Mouse (Mus musculus) G1E-ER4 (cell line): ENCODE results near the gene Gabra6. TPM values are rescaled to one million over a fixed set of nuclear protein-coding genes. Genes with fewer than 3 reads are reported as not detected.

Source experiments
- GATA1 ChIP-seq: IDR thresholded peaks from one replicate; pipeline ENCODE4 v1.8.0; 2012; ENCODE audit warnings: low read length, inconsistent platforms
- polyA plus RNA-seq: library from polyadenylated mRNA; stranded (reverse); fragments of >175 nt; gene quantifications from 2 replicates; pipeline ENCODE4 v1.2.3, GENCODE M21; 2012

The Gabra6 gene
- not detected in 2 replicates for polyA plus RNA-seq

DNA sequence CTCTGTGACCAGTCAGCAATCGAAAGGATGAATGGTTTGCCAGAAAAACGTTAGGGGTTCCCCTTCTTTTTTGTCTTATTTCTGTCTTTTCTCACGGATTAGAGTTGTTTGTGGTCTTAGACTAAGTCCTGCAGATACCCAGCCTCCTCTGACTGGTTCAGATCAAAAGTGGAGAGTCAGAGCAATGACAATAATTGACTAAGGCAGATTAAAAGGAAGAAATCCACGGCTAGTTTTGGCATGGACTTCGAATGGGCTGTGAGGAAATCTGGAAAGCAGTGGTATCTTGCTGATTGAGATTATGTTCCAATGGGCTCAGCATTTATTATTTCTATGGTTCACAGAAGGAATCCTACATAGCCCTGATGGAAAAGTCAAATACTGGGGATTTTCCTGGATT is at the start of gene Gabra6:
Gene Gabra6 (minus strand): TSS at position 191 of the 400 bp plus-strand sequence.
- TF ChIP-seq GATA1: no peak

DNA sequence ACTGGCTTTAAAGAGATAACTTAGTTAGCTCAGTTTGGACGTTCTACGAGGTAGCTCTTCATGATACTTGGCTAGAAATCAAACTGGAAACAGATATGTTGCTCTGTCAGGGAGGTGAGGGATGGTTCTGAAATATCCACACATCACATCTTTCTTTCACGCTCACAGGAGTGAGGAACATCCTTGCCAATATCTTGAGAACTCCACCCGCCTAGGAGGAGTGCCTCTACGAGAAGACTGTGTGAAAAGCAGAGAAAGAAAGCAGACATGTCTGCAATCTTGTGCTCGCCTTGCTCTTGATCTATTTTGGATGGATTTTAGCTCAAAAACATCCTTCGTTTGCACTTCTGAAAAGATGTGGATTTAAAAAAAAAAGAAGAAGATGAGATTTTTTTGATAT is 44.7 kb upstream of the Gabra6 start:
- TF ChIP-seq GATA1: no peak

DNA sequence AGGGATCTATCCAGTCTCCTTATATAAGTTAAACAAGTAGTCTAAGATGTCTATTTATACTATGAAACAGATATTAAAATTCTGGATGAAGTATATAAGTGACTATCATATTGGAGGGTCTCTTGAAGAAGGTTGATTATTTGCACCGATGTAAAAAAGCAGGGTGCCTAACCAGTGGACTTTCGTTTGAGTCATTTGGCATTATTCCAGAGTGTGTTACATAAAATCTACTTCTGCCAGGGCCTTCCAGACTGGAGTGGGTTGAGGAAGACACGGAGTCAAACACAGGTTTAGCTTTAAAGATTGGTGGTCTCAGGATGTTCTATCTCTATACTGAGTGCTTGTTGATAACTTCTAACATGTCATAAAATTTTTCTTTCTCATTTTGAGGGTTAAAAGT is 11.2 kb upstream of the Gabra6 start:
- TF ChIP-seq GATA1: no peak

DNA sequence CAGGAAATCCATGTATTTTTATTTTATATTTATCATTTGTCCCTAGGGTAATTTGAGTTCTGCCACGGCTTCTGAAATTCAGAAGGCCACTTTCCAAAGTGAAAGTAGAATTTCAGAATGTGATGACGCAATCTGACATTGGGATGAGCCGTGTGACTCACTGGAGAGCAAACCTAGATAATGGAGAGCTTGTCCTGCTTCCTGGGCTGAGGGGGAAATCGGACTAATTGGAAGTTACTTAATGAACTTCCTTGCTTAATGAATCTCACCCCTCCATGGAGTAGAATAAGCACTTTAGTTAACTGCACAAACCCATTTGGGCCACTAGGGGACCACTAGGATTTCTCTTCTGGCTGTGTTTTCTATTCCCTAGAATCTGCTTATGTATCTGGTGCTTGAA is 5.4 kb upstream of the Gabra6 start:
- no peak for TF ChIP-seq GATA1

DNA sequence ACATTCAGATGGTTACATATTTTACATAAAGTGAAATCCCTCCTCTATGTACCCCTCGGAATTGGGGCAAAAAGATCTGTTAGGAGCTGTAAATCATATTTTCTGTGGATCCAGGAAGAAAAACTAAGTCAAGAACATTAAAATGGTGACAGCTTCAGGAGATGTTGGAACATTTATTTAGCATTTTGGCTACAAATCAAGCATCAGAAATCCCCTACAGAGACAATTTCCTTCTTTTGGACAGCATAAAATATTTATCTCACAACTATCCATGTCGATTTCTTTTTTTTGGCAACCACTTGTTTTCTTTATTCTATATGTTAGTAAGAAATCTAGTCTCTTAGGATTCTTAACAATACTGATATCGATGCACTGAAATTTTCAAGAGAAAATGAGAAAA is 688 bp upstream of the Gabra6 start:
- no peak for TF ChIP-seq GATA1

DNA sequence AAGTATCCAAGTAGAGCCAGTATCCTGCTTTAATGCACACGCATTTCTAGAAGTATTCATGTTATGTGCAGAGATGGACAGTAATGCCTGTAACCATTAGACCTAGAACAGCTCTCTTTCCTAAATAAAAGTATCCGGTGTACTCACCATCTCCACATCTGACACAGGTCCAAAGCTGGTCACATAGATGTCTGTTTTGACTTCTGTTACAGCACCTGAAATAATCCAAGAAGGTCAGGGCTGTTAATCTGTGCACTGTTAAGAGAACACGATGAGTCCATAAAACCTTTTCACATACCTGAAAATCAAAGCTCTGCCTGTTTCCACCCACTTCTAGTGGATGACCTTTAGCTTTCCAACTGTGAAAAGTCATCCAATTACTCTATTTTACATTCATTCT is 1.4 kb downstream of the Gabra6 start:
- TF ChIP-seq GATA1: no peak

DNA sequence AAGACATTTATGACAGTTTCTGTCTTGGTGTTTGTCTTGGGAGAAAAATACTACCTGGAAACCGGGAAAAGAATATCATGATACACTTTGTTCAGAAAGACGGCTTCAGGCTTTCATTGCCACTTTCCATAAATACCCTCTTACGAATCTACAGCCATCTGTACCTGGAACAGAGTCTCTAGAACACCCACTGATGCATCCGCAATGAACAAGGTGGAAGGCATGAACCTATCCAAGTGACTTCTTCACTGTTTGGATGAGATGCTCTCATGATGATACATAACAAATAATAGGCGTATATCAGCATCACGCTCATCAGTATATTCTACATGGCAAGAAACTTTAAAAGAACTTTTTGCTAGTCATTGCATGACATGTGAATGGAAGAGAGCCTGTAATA is 1.8 kb downstream of the Gabra6 start:
- no peak for TF ChIP-seq GATA1

DNA sequence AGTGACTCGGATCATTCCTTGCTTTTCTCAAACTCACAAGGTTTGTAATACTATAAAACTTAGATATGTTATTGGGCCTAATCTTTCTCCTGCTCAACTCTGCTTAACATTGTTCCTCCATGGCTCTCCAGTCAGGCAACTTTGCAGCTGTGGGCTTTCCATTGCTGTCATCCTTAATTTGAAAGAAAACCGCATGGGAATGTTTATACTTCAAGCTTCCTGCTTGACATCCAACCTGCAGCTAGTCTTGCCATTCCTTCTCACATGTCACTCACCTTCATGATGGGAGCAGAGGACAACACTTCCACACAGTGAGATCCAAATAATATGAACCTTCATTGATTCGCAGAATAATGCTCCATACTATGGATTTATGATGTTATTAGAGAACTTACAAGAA is 2.9 kb downstream of the Gabra6 start:
- no peak for TF ChIP-seq GATA1

DNA sequence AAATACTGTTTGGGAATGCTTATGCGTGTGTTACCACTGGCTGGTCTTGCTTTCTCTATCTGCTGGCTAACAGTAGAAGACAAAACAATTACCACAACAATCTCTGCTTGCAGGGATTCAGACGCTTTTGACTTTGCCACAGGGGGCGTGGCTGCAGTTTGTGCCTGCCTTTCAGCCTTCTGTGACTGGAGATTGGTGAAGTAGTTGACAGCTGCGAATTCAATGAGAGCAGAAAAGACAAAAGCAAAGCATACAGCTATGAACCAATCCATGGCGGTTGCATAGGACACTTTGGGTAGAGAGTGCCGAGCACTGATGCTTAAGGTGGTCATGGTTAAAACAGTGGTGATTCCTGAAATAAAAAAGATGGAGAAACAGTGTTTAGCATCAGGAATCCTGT is 6.0 kb downstream of the Gabra6 start:
- no peak for TF ChIP-seq GATA1

DNA sequence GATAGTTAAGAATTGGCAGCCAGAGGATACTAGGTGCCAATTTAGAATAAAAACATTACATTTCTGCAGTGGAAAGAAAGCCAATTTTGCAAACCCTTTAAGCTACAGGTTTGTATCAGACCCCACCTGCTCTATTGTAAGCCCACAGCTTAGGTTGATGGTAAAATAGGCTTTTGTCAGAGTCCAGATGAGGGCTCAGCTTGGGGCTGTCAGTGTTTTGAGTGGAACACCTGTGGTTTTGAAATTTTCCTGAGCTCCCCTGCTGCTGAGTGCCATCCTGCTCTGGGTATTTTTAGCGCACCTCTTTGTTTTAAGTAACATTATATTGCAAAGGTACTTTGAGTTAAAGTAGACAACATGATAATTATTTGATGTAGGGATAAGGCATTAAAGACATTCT is 10.0 kb downstream of the Gabra6 start:
- TF ChIP-seq GATA1: no peak

DNA sequence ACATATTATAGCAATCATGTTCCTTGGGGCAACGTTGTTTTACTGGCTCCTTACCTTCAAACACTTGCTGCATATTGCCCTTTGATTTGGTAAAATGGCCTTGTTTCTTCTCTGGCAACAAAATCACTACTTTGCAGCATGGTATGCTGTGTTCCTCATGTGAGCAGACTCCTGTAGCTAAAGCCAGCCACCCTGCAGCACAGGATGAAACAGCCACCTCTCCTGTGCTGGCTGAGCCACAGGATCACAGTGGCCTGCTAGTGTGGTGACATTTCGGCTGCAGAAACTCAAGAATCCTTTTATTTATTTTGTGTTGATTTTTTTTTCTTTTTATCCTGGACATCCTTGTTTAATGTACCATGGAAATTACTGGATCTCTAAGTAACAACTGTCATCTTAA is 11.8 kb downstream of the Gabra6 start:
- no peak for TF ChIP-seq GATA1

DNA sequence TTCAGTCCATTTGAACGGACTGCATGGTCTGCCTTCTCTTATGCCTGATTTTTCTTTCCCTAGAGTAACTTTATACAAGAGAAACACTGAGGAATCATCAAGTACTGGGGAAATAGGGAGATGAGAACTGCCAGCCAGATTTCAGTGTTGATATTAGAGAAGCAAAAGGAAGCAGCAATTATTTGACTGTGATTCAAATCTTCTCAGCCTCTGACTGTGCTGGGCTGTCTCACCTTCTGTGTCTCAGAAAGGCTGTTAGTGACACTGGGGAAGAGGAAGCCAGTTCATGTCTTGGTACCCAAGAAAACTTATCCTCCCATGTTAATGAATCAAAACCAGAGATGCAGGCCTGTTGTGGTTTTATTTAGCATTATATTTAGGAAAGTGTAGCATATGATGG is 14.8 kb downstream of the Gabra6 start:
- no peak for TF ChIP-seq GATA1

DNA sequence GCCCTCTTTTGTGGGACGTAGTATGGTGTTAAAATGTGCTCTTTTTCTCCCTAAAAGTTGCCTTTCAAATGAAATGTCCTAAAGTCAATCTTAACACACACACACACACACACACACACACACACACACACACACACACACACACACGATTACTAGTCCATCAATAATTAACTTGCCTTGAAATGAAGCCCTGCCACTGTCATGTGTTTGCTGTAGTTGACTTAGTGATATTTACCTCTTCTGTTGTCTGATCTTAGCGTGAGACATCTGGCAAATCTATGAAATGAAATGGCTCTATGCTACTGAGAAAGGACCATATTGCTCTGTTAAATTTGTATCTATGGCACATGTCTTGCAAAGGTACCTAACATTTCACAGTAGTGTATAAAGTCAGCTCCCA is 61.9 kb downstream of the Gabra6 start:
- TF ChIP-seq GATA1: no peak

Other genes starting within 250 kb of the Gabra6 start
- gene Gabra1, start 138.1 kb downstream of the Gabra6 start, polyA plus RNA-seq: not detected in 2 replicates
- gene Gabrb2, start 98.7 kb upstream of the Gabra6 start, polyA plus RNA-seq: not detected in 2 replicates